Mouse (Mus musculus): Measurements from ENCODE around the gene Epb41l4b. TPM values are rescaled to one million over a fixed set of nuclear protein-coding genes. Genes with fewer than 3 reads are reported as not detected.

Gene Epb41l4b
- polyA plus RNA-seq, 1 experiment from 2014 or later, result 0.92 TPM

GRCm38 (mm10) chr4:57010425-57010824 is 132.8 kb downstream of the Epb41l4b start:
- WGBS, result 44% methylated on average over 5 of the region's 5 CpGs
- Histone ChIP-seq H3K9me3 (no peaks in the 10 kb centered on the region), H3K27me3 (ENCODE audit: insufficient read depth, poor library complexity, severe bottlenecking) (peaks cover 11% of the 10 kb centered on the region), H3K36me3 (no peaks in the 10 kb centered on the region), H3K4me3 (no peak overlapping the region), H3K27ac (no peak overlapping the region), H3K4me1 (replicated peaks) (peaks cover 7% of the 10 kb centered on the region; the same call in 1 of the 2 replicates)
- DNase-seq (ENCODE audit: low spot score), result no peak

DNA sequence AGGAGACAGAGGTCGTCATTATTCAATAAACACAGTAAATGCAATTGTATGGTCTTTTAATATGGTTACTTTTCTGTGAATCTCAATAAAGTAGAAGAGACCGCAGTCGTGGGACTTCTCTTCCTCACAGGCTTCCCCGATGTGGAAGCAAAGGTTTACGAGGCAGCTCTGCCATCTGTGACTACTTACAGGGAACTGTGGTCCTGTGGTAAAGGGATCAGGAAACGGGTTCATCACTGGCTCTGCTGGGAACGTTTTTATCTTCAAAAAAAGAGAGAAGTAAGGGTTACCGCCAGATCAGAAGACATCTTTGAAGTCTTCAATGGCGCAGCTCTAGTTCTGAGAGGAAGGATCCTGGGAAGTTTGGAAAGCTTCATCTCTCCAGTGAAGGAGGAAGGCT is 135.5 kb downstream of the Epb41l4b start:
- H3K4me3 ChIP-seq, result no peak overlapping the region
- WGBS, result 82% methylated on average over 9 of the region's 9 CpGs
- peaks cover 8% of the 10 kb centered on the region; the same call in 1 of the 2 replicates for H3K27me3 ChIP-seq (ENCODE audit: insufficient read depth, poor library complexity, severe bottlenecking)
- H3K36me3 ChIP-seq, result no peaks in the 10 kb centered on the region
- H3K4me1 ChIP-seq (replicated peaks), result peaks cover 7% of the 10 kb centered on the region; the same call in 1 of the 2 replicates
- no peak for DNase-seq (ENCODE audit: low spot score)
- no peaks in the 10 kb centered on the region for H3K9me3 ChIP-seq
- H3K27ac ChIP-seq, result no peak overlapping the region

DNA sequence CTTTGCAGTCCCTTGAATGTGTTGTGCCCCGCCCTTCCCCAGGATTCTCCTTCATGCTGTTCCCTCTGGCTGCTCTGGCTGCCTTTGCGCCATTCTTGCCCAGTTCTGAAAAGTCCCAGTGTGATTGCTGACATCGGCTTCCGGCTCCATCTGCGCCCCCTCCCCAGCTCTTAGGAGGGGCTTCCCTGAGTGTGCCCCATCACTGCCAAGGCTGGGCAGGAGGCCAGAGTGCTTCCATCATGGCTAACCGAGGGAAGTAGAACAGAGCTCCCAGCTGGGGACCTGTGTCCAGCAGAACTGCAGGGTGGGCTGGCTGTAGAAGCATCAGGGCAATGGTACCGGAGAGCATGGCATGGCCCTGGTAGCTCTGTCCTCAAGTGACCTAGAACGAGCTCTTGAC is 138.2 kb downstream of the Epb41l4b start:
- H3K27me3 ChIP-seq (ENCODE audit: insufficient read depth, poor library complexity, severe bottlenecking), result peaks cover 4% of the 10 kb centered on the region; the same call in 1 of the 2 replicates
- H3K4me3 ChIP-seq, result no peak overlapping the region
- 80% methylated on average over 8 of the region's 8 CpGs for WGBS
- no peaks in the 10 kb centered on the region for H3K4me1 ChIP-seq (replicated peaks)
- H3K9me3 ChIP-seq, result no peaks in the 10 kb centered on the region
- H3K36me3 ChIP-seq, result no peaks in the 10 kb centered on the region
- no peak overlapping the region for H3K27ac ChIP-seq
- DNase-seq (ENCODE audit: low spot score), result no peak

- no peaks in the 10 kb centered on the region for H3K4me1 ChIP-seq (replicated peaks)
- H3K9me3 ChIP-seq, result no peaks in the 10 kb centered on the region
- H3K4me3 ChIP-seq, result no peak overlapping the region
- H3K27ac ChIP-seq, result no peak overlapping the region
- no peaks in the 10 kb centered on the region for H3K27me3 ChIP-seq (ENCODE audit: insufficient read depth, poor library complexity, severe bottlenecking)
- no peaks in the 10 kb centered on the region for H3K36me3 ChIP-seq
- WGBS, result 89% methylated on average over 8 of the region's 8 CpGs
- DNase-seq (ENCODE audit: low spot score), result no peak
Measured at GRCm38 (mm10) chr4:57003886-57004285, 139.4 kb downstream of the Epb41l4b start.

DNA sequence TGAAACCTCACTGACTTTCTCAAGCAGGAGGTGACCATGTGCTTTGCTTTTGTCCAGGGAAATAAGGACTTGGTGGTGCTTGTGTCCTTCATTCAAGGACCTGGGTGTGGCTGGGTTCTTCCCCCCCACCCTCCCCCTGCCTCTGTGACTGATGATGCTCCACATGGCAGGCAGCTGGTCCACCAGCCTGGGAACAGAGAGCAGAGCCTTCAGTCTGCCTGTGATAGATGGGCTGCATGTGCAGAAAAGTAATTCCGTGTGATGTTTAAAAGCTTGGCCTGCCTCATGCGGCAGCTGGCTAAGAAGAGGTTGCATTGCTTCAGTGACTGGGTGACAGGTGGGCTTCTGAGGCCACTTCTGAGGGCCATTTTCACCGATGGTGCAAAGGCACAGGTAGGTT is 140.5 kb downstream of the Epb41l4b start:
- DNase-seq (ENCODE audit: low spot score), result no peak
- Histone ChIP-seq H3K36me3 (no peaks in the 10 kb centered on the region), H3K4me1 (replicated peaks) (peaks cover 10% of the 10 kb centered on the region; the same call in 1 of the 2 replicates), H3K27me3 (ENCODE audit: insufficient read depth, poor library complexity, severe bottlenecking) (no peaks in the 10 kb centered on the region), H3K9me3 (no peaks in the 10 kb centered on the region), H3K4me3 (no peak overlapping the region), H3K27ac (no peak overlapping the region)
- 79% methylated on average over 3 of the region's 3 CpGs for WGBS

GRCm38 (mm10) chr4:57001437-57001836 is 141.8 kb downstream of the Epb41l4b start:
- H3K9me3 ChIP-seq, result peaks cover 3% of the 10 kb centered on the region; the same call in 1 of the 2 replicates
- WGBS, result 89% methylated on average over 2 of the region's 2 CpGs
- peaks cover 13% of the 10 kb centered on the region; the same call in 1 of the 2 replicates for H3K4me1 ChIP-seq (replicated peaks)
- no peak overlapping the region for H3K4me3 ChIP-seq
- no peak overlapping the region for H3K27ac ChIP-seq
- no peaks in the 10 kb centered on the region for H3K36me3 ChIP-seq
- no peaks in the 10 kb centered on the region for H3K27me3 ChIP-seq (ENCODE audit: insufficient read depth, poor library complexity, severe bottlenecking)
- no peak for DNase-seq (ENCODE audit: low spot score)

DNA sequence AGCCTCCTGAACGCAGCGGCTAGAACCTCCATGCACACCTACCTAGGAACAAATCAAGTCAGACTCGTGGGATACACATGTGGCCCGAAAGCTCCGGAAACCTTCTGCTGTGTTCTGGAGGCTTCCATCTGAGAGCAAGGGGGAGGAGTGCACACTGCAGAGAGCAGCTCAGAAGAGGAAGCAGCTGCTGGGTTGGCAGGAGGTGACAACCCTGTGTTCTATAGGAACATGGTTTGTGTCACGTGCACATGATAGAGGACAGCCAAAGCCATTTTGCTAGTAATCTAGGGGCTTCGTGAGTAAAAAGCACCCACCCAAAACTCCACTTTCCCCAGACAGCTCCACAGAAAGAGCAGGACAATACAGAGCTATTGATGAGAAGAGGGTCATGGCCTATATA is 149.9 kb downstream of the Epb41l4b start:
- Histone ChIP-seq H3K27me3 (ENCODE audit: insufficient read depth, poor library complexity, severe bottlenecking) (peaks cover 47% of the 10 kb centered on the region), H3K36me3 (no peaks in the 10 kb centered on the region), H3K4me1 (replicated peaks) (peaks cover 23% of the 10 kb centered on the region), H3K4me3 (no peak overlapping the region), H3K9me3 (peaks cover 6% of the 10 kb centered on the region; the same call in 1 of the 2 replicates), H3K27ac (no peak overlapping the region)
- WGBS, result 88% methylated on average over 7 of the region's 7 CpGs
- no peak for DNase-seq (ENCODE audit: low spot score)

- Histone ChIP-seq H3K4me3 (no peak overlapping the region), H3K27ac (no peak overlapping the region), H3K36me3 (no peaks in the 10 kb centered on the region), H3K9me3 (peaks cover 10% of the 10 kb centered on the region; the same call in 1 of the 2 replicates), H3K4me1 (replicated peaks) (peaks cover 14% of the 10 kb centered on the region), H3K27me3 (ENCODE audit: insufficient read depth, poor library complexity, severe bottlenecking) (peaks cover 50% of the 10 kb centered on the region)
- no peak for DNase-seq (ENCODE audit: low spot score)
- WGBS, result 84% methylated on average over 2 of the region's 2 CpGs
Measured at GRCm38 (mm10) chr4:56991951-56992350, 151.3 kb downstream of the Epb41l4b start.

DNA sequence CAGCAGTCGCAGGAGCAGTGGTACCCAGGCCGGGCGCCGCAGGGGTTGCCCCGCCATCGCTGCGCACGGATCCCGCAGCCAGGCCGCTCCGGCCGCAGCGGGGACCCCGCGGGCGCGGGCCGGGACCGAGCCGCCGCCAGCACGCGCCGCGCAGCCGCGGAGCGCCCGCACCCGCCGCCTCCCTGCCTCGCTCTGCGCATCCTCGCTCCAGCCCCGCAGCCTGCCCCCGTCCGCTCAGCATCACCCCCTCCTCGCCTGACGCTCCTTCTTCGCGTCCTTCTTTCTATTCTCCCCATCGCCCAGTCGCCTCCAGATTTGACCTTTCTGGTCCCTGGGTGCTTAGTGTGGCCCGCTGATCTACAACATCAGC is 153.0 kb downstream of the Epb41l4b start, which contains the start of gene Frrs1l:
TSS of gene Frrs1l (minus strand) at position 177 of the 370 bp plus-strand sequence.
- peaks cover 50% of the 10 kb centered on the region for H3K27me3 ChIP-seq (ENCODE audit: insufficient read depth, poor library complexity, severe bottlenecking)
- H3K9me3 ChIP-seq, result peaks cover 7% of the 10 kb centered on the region; the same call in 1 of the 2 replicates
- H3K27ac ChIP-seq, result peak within 1 kb of the TSS; percentile 89
- WGBS, result under 1% methylated on average over 44 of the region's 44 CpGs
- peaks cover 14% of the 10 kb centered on the region for H3K4me1 ChIP-seq (replicated peaks)
- H3K4me3 ChIP-seq, result peak within 1 kb of the TSS; percentile 81
- H3K36me3 ChIP-seq, result no peaks in the 10 kb centered on the region
- no peak for DNase-seq (ENCODE audit: low spot score)

- Histone ChIP-seq H3K4me1 (replicated peaks) (peaks cover 14% of the 10 kb centered on the region), H3K9me3 (peaks cover 7% of the 10 kb centered on the region; the same call in 1 of the 2 replicates), H3K27ac (peak overlapping the region; percentile 89), H3K36me3 (no peaks in the 10 kb centered on the region), H3K4me3 (peak overlapping the region; percentile 81), H3K27me3 (ENCODE audit: insufficient read depth, poor library complexity, severe bottlenecking) (peaks cover 50% of the 10 kb centered on the region)
- DNase-seq (ENCODE audit: low spot score), result peak; percentile 43
- 2% methylated on average over 45 of the region's 45 CpGs for WGBS
Measured at GRCm38 (mm10) chr4:56989431-56990214, 153.6 kb downstream of the Epb41l4b start.

DNA sequence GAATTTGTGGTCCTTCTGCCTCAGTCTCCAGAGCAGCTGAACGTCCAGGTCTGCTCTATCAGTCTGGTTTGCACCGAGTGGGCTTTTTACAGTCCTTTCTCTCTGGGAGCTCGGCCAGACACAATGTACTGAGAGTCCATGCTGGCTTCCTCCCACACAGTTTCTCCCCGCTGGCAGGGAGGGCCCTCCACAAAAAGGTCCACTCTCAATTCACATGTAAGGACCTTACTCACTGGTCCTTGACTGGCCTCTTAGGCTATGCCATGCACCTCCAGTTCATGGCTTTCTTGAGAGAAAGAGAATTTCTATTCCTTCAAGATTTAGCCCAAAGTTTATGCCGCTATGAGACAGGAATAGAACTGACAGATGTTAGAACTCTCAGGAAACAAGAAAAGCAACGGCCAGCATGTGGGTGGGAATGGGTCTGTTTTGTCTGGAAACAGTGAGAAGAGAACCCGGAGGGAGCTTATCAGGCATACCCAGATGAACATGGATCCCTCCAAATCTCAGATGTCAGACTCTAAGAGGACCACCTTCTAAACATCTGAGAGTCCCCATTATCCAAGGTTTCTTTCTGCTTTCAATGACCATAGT is 177.6 kb downstream of the Epb41l4b start:
- 77% methylated on average over 7 of the region's 7 CpGs for WGBS
- Histone ChIP-seq H3K27me3 (ENCODE audit: insufficient read depth, poor library complexity, severe bottlenecking) (no peaks in the 10 kb centered on the region), H3K36me3 (peaks cover 7% of the 10 kb centered on the region; the same call in 1 of the 2 replicates), H3K4me3 (no peak overlapping the region), H3K27ac (no peak overlapping the region), H3K9me3 (no peaks in the 10 kb centered on the region), H3K4me1 (replicated peaks) (no peaks in the 10 kb centered on the region)
- no peak for DNase-seq (ENCODE audit: low spot score)

DNA sequence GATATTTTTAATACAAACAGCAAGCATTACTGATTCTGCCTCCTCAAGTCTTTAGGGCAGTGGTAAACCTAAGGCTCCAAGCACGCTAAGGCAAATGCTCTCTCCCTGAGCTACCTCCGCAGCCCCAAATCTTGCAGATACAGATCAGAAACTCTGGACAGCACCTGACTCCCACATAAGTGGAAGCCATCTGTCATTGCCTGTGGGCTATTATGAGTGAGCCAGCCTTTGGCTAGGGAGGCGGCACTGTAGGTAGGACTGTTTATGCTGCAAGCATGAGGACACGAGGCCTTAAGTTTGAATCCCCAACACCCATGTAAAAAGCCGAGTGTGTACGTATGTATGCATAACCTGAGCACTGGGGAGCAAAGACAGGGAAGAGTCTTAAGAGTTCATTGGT is 179.6 kb downstream of the Epb41l4b start:
- WGBS, result 92% methylated on average over 6 of the region's 6 CpGs
- H3K4me3 ChIP-seq, result no peak overlapping the region
- H3K4me1 ChIP-seq (replicated peaks), result no peaks in the 10 kb centered on the region
- no peaks in the 10 kb centered on the region for H3K27me3 ChIP-seq (ENCODE audit: insufficient read depth, poor library complexity, severe bottlenecking)
- no peaks in the 10 kb centered on the region for H3K9me3 ChIP-seq
- no peak for DNase-seq (ENCODE audit: low spot score)
- no peak overlapping the region for H3K27ac ChIP-seq
- 0 out of 2 replicates have a peak, but pooled peaks cover 4% of the 10 kb centered on the region for H3K36me3 ChIP-seq

DNA sequence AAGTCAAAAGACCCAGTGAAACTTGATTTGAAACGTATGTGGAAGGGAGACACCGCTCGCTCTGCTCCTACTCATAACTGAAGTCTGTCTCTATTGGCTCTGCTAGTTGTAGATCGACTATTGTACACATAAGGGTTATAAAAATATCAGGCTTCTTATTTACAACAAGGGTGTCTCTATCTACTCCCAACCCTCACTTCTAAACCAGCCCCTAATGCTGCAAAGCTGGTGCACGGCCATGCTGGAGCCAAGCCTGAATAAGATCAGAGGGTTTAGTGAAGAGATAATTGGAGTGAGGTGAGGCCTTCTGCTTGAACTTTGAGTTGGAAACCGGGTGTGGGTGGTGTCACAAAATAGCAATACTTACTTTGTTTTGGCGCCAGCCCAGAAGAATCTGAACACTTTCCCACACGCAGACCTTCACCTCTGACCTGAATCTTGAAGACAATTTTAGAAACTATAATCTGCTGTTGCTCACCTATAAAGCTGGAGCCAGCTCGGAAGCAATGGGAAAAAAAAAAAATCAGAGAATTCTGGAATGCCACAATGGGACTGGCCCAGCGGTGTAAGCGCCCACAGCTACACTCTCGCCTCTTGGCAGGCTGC is 181.8 kb downstream of the Epb41l4b start:
- Histone ChIP-seq H3K27me3 (ENCODE audit: insufficient read depth, poor library complexity, severe bottlenecking) (no peaks in the 10 kb centered on the region), H3K27ac (no peak overlapping the region), H3K4me1 (replicated peaks) (0 out of 2 replicates have a peak, but pooled peaks cover 2% of the 10 kb centered on the region), H3K9me3 (no peaks in the 10 kb centered on the region), H3K36me3 (no peaks in the 10 kb centered on the region), H3K4me3 (no peak overlapping the region)
- DNase-seq (ENCODE audit: low spot score), result no peak
- 89% methylated on average over 12 of the region's 12 CpGs for WGBS

Data from hindbrain, embryonic 10.5 days (tissue).